Mouse (Mus musculus) G1E (cell line): ENCODE measurements around the gene Aacs. TPM values are rescaled to one million over a fixed set of nuclear protein-coding genes. Genes with fewer than 3 reads are reported as not detected.

Experiments used
- ATAC-seq: 2 replicates; pipeline ENCODE4 v1.8.0; 2016; ENCODE audit warnings: mild to moderate bottlenecking; ENCODE audit not compliant: insufficient number of reproducible peaks, poor library complexity, low FRiP score, severe bottlenecking; ENCODE audit errors: extremely low read depth
- DNase-seq: peaks from one replicate; pipeline ENCODE4 v3.0.0; 2012; ENCODE audit warnings: low spot score
- H3K27me3 ChIP-seq: 2 replicates; pipeline ENCODE4 v1.6.1; 2012; ENCODE audit warnings: mild to moderate bottlenecking, low read length, inconsistent platforms; ENCODE audit not compliant: insufficient read depth
- H3K36me3 ChIP-seq: replicated peaks from 2 replicates; pipeline ENCODE3; 2012; ENCODE audit warnings: mild to moderate bottlenecking, inconsistent platforms
- H3K4me1 ChIP-seq: 2 replicates; pipeline ENCODE4 v1.6.1; 2012; ENCODE audit warnings: low read depth, low read length, inconsistent platforms, mixed read lengths; ENCODE audit not compliant: insufficient read depth
- H3K4me3 ChIP-seq: 2 replicates; pipeline ENCODE4 v1.5.1; 2012; ENCODE audit warnings: low read depth, mild to moderate bottlenecking, inconsistent platforms, low read length, moderate library complexity, mixed read lengths
- H3K9me3 ChIP-seq: replicated peaks from 2 replicates; pipeline ENCODE4 v1.6.1; 2012; ENCODE audit warnings: inconsistent platforms
- CTCF ChIP-seq: IDR thresholded peaks from 2 replicates; pipeline ENCODE4 v1.5.1; 2012; ENCODE audit warnings: low read depth, low read length, inconsistent platforms, mixed read lengths
- GATA1 ChIP-seq: IDR thresholded peaks from 2 replicates; pipeline ENCODE4 v1.6.1; 2012; ENCODE audit warnings: borderline replicate concordance, low read length, inconsistent platforms, mixed read lengths
- GATA2 ChIP-seq: IDR thresholded peaks from 2 replicates; pipeline ENCODE4 v1.6.1; 2012; ENCODE audit warnings: low read depth, low read length, inconsistent platforms, borderline replicate concordance
- POLR2AphosphoS5 ChIP-seq: IDR thresholded peaks from 2 replicates; pipeline ENCODE4 v1.6.1; 2012; ENCODE audit warnings: low read depth, low read length, inconsistent platforms; ENCODE audit not compliant: insufficient replicate concordance
- TAL1 ChIP-seq: conservative IDR thresholded peaks from 2 replicates; pipeline ENCODE4 v1.6.1; 2012; ENCODE audit warnings: low read depth, low read length, inconsistent platforms, mixed read lengths
- polyA plus RNA-seq: library from polyadenylated mRNA; stranded (reverse); fragments of >175 nt; gene quantifications from 2 replicates; pipeline ENCODE4 v1.2.3, GENCODE M21; 2012
- total RNA-seq, 2 experiments: library from RNA; stranded (forward) in 1 of 2; stranded (reverse) in 1 of 2; fragments of 200-1000 nt in 1 of 2; fragments of >200 nt in 1 of 2; fragmentation: Nextera tagmentation in 1 of 2; gene quantifications; 2 replicates each; pipeline ENCODE4 v1.2.3; 2014 to 2017

Aacs gene
- total and polyA plus RNA-seq, 3 experiments: 4.4 to 27.1 (median 15.7) TPM

- TF ChIP-seq GATA1 (no peak), POLR2AphosphoS5 (no peak), GATA2 (no peak), CTCF (no peak), TAL1 (no peak)
- Histone ChIP-seq H3K9me3 (no peaks in the 10 kb centered on the region), H3K4me3 (no peak overlapping the region), H3K4me1 (no peaks in the 10 kb centered on the region), H3K36me3 (peaks cover 85% of the 10 kb centered on the region), H3K27me3 (no peaks in the 10 kb centered on the region)
- DNase-seq: no peak
- ATAC-seq: no peak
Observed at GRCm38 (mm10) chr5:125507582-125507981, 32.0 kb downstream of the Aacs start.

- TF ChIP-seq GATA1 (no peak), CTCF (no peak), GATA2 (no peak), TAL1 (no peak), POLR2AphosphoS5 (no peak)
- H3K9me3 ChIP-seq: no peaks in the 10 kb centered on the region
Observed at GRCm38 (mm10) chr5:125508006-125508405, 32.4 kb downstream of the Aacs start.

GRCm38 (mm10) chr5:125509541-125509940 lies 33.9 kb downstream of the Aacs start:
- DNase-seq (peak; percentile 50), ATAC-seq (0 out of 2 replicates have a peak, but pooled peaks have one; percentile 61)
- no peak overlapping the region for H3K4me3 ChIP-seq
- no peaks in the 10 kb centered on the region for H3K4me1 ChIP-seq
- H3K36me3 ChIP-seq: peaks cover 85% of the 10 kb centered on the region
- no peaks in the 10 kb centered on the region for H3K27me3 ChIP-seq
- no peak for TF ChIP-seq POLR2AphosphoS5
- no peak for TF ChIP-seq GATA2
- peak; percentile 89 for TF ChIP-seq CTCF
- H3K9me3 ChIP-seq: no peaks in the 10 kb centered on the region

More at GRCm38 (mm10) chr5:125508006-125508405, 32.4 kb downstream of the Aacs start:
- Histone ChIP-seq H3K4me1 (no peaks in the 10 kb centered on the region), H3K4me3 (no peak overlapping the region), H3K27me3 (no peaks in the 10 kb centered on the region), H3K36me3 (peaks cover 85% of the 10 kb centered on the region)
- ATAC-seq: no peak
- no peak for DNase-seq

- peaks cover 82% of the 10 kb centered on the region for H3K36me3 ChIP-seq
- H3K4me1 ChIP-seq: no peaks in the 10 kb centered on the region
- DNase-seq (no peak), ATAC-seq (no peak)
- H3K4me3 ChIP-seq: no peak overlapping the region
- TF ChIP-seq TAL1 (no peak), GATA1 (no peak), CTCF (no peak), GATA2 (no peak), POLR2AphosphoS5 (no peak)
- no peaks in the 10 kb centered on the region for H3K9me3 ChIP-seq
- H3K27me3 ChIP-seq: no peaks in the 10 kb centered on the region
Observed at GRCm38 (mm10) chr5:125515006-125515405, 39.4 kb downstream of the Aacs start.

- Histone ChIP-seq H3K9me3 (no peaks in the 10 kb centered on the region), H3K27me3 (no peaks in the 10 kb centered on the region), H3K4me1 (0 out of 2 replicates have a peak, but pooled peaks cover 2% of the 10 kb centered on the region), H3K4me3 (no peak overlapping the region), H3K36me3 (peaks cover 53% of the 10 kb centered on the region)
- no peak for DNase-seq
- ATAC-seq: no peak
- TF ChIP-seq CTCF: peak; percentile 45; the same call in 1 of the 2 replicates
- no peak for TF ChIP-seq GATA2
Observed at GRCm38 (mm10) chr5:125518640-125519039, 43.0 kb downstream of the Aacs start.

GRCm38 (mm10) chr5:125520930-125521590 lies 45.4 kb downstream of the Aacs start:
- peaks cover 29% of the 10 kb centered on the region for H3K36me3 ChIP-seq
- no peak for ATAC-seq
- 0 out of 2 replicates have a peak, but pooled peaks cover 2% of the 10 kb centered on the region for H3K4me1 ChIP-seq
- H3K9me3 ChIP-seq: peaks cover 2% of the 10 kb centered on the region; the same call in 1 of the 2 replicates
- no peaks in the 10 kb centered on the region for H3K27me3 ChIP-seq
- TF ChIP-seq CTCF (no peak), POLR2AphosphoS5 (no peak), TAL1 (no peak), GATA2 (no peak), GATA1 (no peak)
- DNase-seq: no peak
- H3K4me3 ChIP-seq: no peak overlapping the region

GRCm38 (mm10) chr5:125523361-125523760 lies 47.7 kb downstream of the Aacs start:
- H3K36me3 ChIP-seq: peaks cover 9% of the 10 kb centered on the region
- no peaks in the 10 kb centered on the region for H3K27me3 ChIP-seq
- no peak for DNase-seq
- peaks cover 7% of the 10 kb centered on the region for H3K9me3 ChIP-seq
- no peak for ATAC-seq
- 0 out of 2 replicates have a peak, but pooled peaks cover 2% of the 10 kb centered on the region for H3K4me1 ChIP-seq
- no peak overlapping the region for H3K4me3 ChIP-seq
- TF ChIP-seq CTCF (no peak), POLR2AphosphoS5 (no peak), TAL1 (no peak), GATA2 (no peak), GATA1 (no peak)
